Mouse (Mus musculus) C2C12 (cell line): ENCODE measurements at regions not wholly inside any gene's neighbourhood (a gene's known extent, or its start where the extent isn't known, plus 50 kb on each side); places are given as distances from the start of the nearest gene placed in this dataset.

Experiments used
- H3K27me3 ChIP-seq: one replicate; pipeline ENCODE4 v1.6.1; 2011; ENCODE audit not compliant: control insufficient read depth, insufficient read depth, insufficient read length
- H3K36me3 ChIP-seq: one replicate; pipeline ENCODE4 v1.6.1; 2011; ENCODE audit not compliant: control insufficient read depth, insufficient read depth
- H3K4me3 ChIP-seq: one replicate; pipeline ENCODE4 v1.5.1; 2011; ENCODE audit warnings: mild to moderate bottlenecking, control low read depth; ENCODE audit not compliant: poor library complexity, insufficient read depth, severe bottlenecking
- H3K79me2 ChIP-seq: one replicate; pipeline ENCODE4 v1.6.1; 2011; ENCODE audit not compliant: control insufficient read depth, insufficient read depth
- H3K79me3 ChIP-seq: one replicate; pipeline ENCODE4 v1.6.1; 2011; ENCODE audit warnings: low read depth, control low read depth
- H3ac ChIP-seq: one replicate; pipeline ENCODE3; 2011; ENCODE audit warnings: low read depth; ENCODE audit not compliant: control insufficient read depth, insufficient read length
- CEBPB ChIP-seq: IDR thresholded peaks from one replicate; pipeline ENCODE4 v1.6.1; 2011; ENCODE audit warnings: low read depth, mild to moderate bottlenecking, control low read depth, moderate library complexity
- CTCF ChIP-seq: IDR thresholded peaks from one replicate; pipeline ENCODE4 v1.5.1; 2011; ENCODE audit not compliant: control insufficient read depth, insufficient read depth, insufficient read length
- FOSL1 ChIP-seq: IDR thresholded peaks from one replicate; pipeline ENCODE4 v1.8.0; 2011; ENCODE audit warnings: mild to moderate bottlenecking, low read length; ENCODE audit not compliant: poor library complexity, insufficient read depth, severe bottlenecking
- MAX ChIP-seq: IDR thresholded peaks from one replicate; pipeline ENCODE4 v1.6.1; 2011; ENCODE audit warnings: mild to moderate bottlenecking, control low read depth
- MYOD1 ChIP-seq: IDR thresholded peaks from one replicate; pipeline ENCODE4 v1.6.1; 2011; ENCODE audit warnings: low read depth; ENCODE audit not compliant: control insufficient read depth, insufficient read length
- MYOG ChIP-seq: IDR thresholded peaks from one replicate; pipeline ENCODE4 v1.6.1; 2011; ENCODE audit not compliant: control insufficient read depth, insufficient read length; ENCODE audit errors: extremely low read depth
- USF1 ChIP-seq: IDR thresholded peaks from one replicate; pipeline ENCODE4 v1.6.1; 2011; ENCODE audit warnings: low read depth, mild to moderate bottlenecking, control low read depth, moderate library complexity

- H3K79me2 ChIP-seq: no peaks in the 10 kb centered on the region
- no peak overlapping the region for H3ac ChIP-seq
- no peaks in the 10 kb centered on the region for H3K79me3 ChIP-seq
- no peak overlapping the region for H3K4me3 ChIP-seq
- H3K27me3 ChIP-seq: no peaks in the 10 kb centered on the region
- H3K36me3 ChIP-seq: no peaks in the 10 kb centered on the region
- no peak for TF ChIP-seq MYOD1
- no peak for TF ChIP-seq CEBPB
- TF ChIP-seq FOSL1: no peak
- no peak for TF ChIP-seq USF1
- TF ChIP-seq MYOG: no peak
- no peak for TF ChIP-seq CTCF
- TF ChIP-seq MAX: no peak
Observed at GRCm38 (mm10) chr2:146693484-146693883, 162.2 kb upstream of the Kiz start.

GRCm38 (mm10) chr2:146694041-146694440, 161.6 kb upstream of the Kiz start:
- H3K79me2 ChIP-seq: no peaks in the 10 kb centered on the region

GRCm38 (mm10) chr2:146696277-146696676, 159.4 kb upstream of the Kiz start:
- no peaks in the 10 kb centered on the region for H3K36me3 ChIP-seq
- no peak overlapping the region for H3ac ChIP-seq

More at GRCm38 (mm10) chr2:146694041-146694440, 161.6 kb upstream of the Kiz start:
- H3K4me3 ChIP-seq: no peak overlapping the region
- H3ac ChIP-seq: no peak overlapping the region
- H3K27me3 ChIP-seq: no peaks in the 10 kb centered on the region
- H3K79me3 ChIP-seq: no peaks in the 10 kb centered on the region
- H3K36me3 ChIP-seq: no peaks in the 10 kb centered on the region
- no peak for TF ChIP-seq CTCF
- no peak for TF ChIP-seq FOSL1
- no peak for TF ChIP-seq MYOG
- no peak for TF ChIP-seq MYOD1
- TF ChIP-seq CEBPB: no peak
- no peak for TF ChIP-seq USF1
- no peak for TF ChIP-seq MAX

GRCm38 (mm10) chr2:146696727-146697126, 158.9 kb upstream of the Kiz start:
- TF ChIP-seq FOSL1: no peak
- no peak for TF ChIP-seq CEBPB
- no peak for TF ChIP-seq MAX
- no peak for TF ChIP-seq MYOD1
- no peak for TF ChIP-seq USF1
- TF ChIP-seq MYOG: no peak
- TF ChIP-seq CTCF: no peak
- H3K79me2 ChIP-seq: no peaks in the 10 kb centered on the region

More at GRCm38 (mm10) chr2:146696277-146696676, 159.4 kb upstream of the Kiz start:
- Histone ChIP-seq H3K79me2 (no peaks in the 10 kb centered on the region), H3K4me3 (no peak overlapping the region), H3K27me3 (no peaks in the 10 kb centered on the region), H3K79me3 (no peaks in the 10 kb centered on the region)
- no peak for TF ChIP-seq CEBPB

GRCm38 (mm10) chr2:146710676-146711075, 145.0 kb upstream of the Kiz start:
- H3K27me3 ChIP-seq: no peaks in the 10 kb centered on the region
- H3K79me3 ChIP-seq: no peaks in the 10 kb centered on the region
- H3K4me3 ChIP-seq: no peak overlapping the region
- no peak overlapping the region for H3ac ChIP-seq
- H3K79me2 ChIP-seq: no peaks in the 10 kb centered on the region
- TF ChIP-seq MAX (no peak), USF1 (no peak), FOSL1 (no peak), CEBPB (no peak), CTCF (no peak), MYOD1 (no peak), MYOG (no peak)
- no peaks in the 10 kb centered on the region for H3K36me3 ChIP-seq

More at GRCm38 (mm10) chr2:146696727-146697126, 158.9 kb upstream of the Kiz start:
- H3K27me3 ChIP-seq: no peaks in the 10 kb centered on the region
- no peak overlapping the region for H3ac ChIP-seq
- no peaks in the 10 kb centered on the region for H3K36me3 ChIP-seq
- H3K4me3 ChIP-seq: no peak overlapping the region
- H3K79me3 ChIP-seq: no peaks in the 10 kb centered on the region

GRCm38 (mm10) chr2:146721184-146721715, 134.4 kb upstream of the Kiz start:
- Histone ChIP-seq H3K27me3 (no peaks in the 10 kb centered on the region), H3K36me3 (no peaks in the 10 kb centered on the region), H3K79me3 (no peaks in the 10 kb centered on the region), H3K79me2 (no peaks in the 10 kb centered on the region), H3ac (no peak overlapping the region), H3K4me3 (no peak overlapping the region)
- TF ChIP-seq CTCF (no peak), MAX (no peak), MYOG (no peak), CEBPB (no peak), USF1 (no peak), MYOD1 (no peak), FOSL1 (no peak)
